Mouse (Mus musculus) inflammation-experienced regulatory T-cells, adult 6 months (primary cell): ENCODE measurements around the gene Fam168a. TPM values are rescaled to one million over a fixed set of nuclear protein-coding genes. Genes with fewer than 3 reads are reported as not detected.

Experiments used
- ATAC-seq: one replicate; pipeline ENCODE4 v1.8.0; 2017
- polyA plus RNA-seq, 3 experiments: library from polyadenylated mRNA; unstranded; fragments of 100-300 nt; shearing (Covaris generic); gene quantifications; one replicate each; pipeline ENCODE4 v1.2.1; 2017

Fam168a gene
- polyA plus RNA-seq, 3 experiments from 2014 or later: 13.4 to 35.3 (median 26.6) TPM

DNA sequence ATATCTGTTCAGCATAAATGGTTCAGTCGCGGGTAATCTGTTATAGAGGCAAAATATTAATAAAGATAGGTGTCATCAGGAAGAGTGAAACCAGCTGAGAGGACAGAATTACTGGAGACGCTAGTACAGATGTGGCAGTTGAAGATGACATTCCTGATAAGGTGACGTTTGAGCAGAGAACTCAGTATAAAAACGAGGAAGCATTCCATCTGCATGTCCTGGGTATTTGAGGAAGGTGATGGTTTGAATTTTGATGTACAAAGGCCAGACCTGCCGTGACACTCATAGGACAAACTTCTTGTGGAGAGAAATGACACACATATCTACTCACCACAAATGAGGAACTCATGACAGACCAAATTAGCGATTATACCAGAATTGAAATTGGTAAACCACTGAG is 73.8 kb downstream of the Fam168a start:
- no peak for ATAC-seq

DNA sequence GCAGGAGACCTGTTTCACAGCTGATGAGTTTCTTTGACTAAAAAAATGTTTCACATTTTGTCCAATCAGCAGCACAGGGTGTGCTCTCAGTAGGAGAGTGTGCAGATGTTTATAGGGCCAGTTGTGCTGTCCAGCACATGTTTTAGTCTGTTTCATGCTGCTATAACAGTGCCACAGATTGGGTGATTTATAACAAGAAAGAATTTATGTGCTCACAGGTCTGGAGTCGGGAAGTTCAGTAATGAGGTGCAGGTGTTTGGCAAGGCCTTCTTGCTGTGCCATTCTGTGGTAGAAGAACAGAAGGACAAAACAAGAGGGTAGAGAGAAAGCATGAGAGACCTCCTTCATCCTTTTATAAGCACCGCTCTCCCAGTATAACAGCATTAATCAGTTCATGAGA is 78.2 kb downstream of the Fam168a start:
- ATAC-seq: no peak

DNA sequence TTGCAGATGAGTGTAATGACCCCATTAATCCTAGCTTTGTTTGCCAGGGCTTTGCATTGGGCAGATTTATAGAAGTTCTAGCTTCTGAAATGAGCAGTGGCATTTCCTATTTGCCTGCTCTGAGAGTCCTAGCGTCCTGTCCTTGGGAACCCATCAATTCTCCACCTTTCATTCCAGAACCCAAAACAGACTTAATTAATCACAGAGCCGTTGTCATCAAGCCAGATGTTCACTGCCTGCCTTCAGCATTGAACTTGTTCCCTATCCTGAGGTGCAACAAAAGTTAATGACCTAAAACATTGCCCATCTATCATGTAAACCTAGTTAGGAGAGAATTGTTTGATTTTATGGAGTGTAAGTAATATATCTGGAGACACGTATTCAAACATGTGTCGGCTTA is 79.0 kb downstream of the Fam168a start:
- ATAC-seq: no peak

DNA sequence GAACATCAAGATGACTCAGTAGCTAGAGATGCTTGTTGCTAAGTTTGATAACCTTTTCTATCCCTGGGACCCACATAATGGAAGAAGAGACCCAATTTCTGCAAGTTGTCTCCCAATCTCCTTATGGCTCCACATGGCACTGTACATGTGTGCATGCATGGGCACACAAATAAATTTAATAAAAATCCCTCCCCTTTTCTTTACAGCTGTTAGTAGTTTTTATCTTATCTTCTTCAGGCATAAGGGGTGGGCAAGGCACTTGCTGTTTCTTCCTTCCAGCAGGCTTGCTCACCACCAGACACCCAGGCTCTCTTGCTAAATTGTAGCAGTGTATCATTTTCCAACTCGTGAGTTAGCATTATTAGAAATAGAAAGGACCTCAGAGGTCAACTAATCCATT is 79.6 kb downstream of the Fam168a start:
- no peak for ATAC-seq

DNA sequence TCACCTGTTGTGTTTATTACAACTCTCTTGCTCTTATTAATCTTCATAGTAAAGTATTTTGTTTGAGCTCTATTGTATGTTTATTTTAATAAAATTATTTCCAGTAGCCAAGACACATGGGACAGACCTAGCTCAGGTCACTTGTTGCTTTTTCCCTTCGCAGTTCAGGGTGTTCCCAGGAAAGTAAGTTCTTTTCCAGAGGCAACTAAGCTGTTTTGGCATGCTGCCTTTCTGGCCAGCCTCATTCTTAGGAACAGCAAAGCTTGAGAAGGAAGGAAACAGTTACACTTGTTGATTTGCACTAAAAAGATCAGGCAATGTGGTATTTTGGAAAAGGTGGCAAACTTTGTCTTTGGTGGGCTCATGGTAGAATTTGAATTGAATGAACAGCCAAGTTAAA is 81.9 kb downstream of the Fam168a start:
- ATAC-seq: no peak

DNA sequence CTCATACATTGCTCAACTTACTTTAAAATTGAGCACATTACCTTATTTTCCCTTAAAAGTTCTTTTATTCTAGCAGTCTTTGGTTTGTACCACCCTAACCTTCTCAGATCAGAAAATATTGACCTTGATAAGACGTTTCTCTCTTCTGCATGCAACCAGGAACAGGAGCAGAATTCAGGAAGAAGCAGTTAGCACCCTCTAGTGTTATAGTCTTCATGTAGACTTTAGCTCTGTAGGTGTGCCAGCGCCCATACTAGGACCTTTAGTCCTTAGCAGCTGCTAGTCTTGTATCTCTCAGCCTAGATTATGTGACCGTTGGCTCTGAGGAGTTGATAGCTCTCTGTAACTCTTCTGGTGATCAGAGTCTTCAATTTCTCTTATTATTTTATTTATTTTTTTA is 92.4 kb downstream of the Fam168a start:
- no peak for ATAC-seq

DNA sequence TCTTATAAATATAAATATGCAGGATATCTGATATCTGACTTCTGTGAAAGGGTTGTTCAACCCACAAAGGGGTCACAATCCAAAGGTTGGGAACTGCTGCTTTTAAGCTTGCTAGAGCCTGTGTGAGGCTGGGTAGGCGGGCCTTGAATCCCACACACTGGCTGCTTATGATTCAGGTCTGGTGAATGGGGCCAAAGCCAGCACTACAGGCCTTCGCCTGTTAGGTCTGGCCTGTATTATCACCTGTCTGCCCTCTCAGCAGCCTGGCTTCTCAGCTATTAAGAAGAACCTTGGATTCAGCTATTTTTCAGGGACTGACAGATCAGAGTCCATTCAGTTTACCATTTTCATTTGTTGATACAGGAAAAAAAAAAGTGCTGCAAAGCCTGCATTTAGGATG is 99.0 kb downstream of the Fam168a start:
- no peak for ATAC-seq

DNA sequence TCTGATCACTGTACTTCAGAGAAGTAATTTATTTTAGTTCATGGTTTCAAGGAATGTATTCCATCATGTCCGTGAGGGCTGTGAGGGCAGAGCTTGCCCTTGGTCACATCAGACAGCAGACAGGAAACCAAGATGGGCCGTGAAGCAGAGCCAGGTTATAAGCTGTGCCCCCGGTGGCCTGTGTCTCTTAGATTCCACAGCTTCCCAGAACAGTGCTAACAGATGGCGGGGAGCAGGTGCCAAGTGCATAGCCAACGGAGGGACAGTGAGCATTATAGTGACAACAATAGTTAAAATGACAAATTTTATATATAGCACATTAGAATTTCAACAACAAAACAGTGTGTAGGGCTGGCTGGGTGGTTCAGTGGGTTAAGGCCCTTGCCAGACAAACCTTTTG is 105.5 kb downstream of the Fam168a start:
- no peak for ATAC-seq

DNA sequence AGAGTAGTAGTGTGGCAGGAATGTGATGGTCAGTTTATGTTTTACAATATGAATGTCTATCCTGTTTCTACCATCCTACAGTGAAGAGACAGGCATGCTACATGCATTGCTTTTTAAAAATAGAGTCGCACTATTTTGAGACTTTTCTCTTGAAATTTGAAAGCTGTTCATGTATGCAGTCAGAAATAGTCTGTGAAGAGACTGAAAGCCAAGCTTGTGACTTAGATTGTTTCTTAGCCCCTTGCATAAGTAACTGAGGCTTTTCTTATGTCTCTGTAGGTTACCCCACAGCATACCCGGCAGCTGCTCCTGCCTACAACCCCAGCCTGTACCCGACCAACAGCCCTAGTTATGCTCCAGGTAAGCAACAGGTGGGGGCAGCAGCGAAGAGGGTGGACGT is 106.2 kb downstream of the Fam168a start:
- ATAC-seq: no peak

DNA sequence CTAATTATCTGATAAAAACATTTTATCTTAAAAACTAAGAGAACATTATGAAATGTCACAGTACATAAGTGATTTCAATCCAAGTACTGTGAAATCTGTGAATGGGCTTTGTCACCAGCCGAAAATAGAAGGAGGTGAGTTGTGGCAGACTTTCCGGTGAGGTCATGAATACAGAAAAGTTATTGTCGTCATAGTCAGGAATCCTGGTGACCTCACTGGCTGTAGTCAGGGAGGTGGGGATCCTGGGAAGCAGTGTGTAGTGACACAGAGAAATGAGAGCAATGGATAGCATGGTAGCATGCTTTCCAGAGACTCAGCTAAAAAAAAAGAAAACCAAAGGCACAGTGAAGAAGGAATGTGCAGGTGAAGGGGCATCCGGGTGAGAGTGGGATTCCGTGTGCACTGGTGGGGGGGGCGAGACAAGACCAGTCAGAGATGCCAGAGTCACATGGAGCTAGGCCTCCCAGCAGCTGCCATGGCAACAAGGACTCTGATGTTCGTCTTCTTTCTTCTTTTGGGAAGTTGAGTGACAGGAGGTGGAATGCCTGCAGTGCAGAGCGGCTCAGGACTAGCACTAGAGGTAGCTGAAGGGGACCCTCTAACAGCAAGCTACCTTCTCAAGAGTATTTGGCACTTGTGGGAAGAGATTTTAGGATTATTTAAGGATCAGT is 109.6 kb downstream of the Fam168a start:
- ATAC-seq: no peak

DNA sequence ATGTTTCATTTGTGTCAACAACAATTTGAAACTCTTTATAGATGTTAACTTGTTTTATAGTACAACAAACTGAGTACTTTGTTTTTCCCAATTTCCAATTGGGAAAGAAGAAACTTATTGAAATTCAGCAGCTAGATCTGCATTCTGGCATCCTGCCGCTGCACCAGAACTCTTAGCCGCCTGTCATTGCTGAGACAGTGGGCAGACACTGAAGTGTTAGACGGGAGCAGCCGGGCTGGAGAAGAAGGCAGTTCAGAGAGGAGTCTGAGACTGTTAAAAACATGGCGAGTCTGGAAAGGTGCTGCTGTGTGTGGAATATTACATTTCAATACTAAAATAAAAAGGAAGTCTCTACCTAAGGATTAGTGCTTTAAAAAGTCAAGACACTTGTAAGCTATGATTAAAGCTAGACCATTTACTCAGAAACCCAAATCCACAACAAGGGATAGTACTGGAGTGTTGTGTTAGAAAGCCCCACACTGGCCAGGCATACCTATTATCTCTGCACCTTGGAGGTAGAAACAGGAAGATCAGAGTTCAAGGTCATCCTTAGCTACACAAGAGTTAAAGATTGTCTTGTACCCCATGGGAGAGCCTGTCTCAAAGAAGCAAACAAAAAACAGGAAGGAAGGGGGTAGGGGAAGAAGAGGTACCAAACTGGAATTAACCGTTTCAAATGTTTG is 110.5 kb downstream of the Fam168a start:
- ATAC-seq: no peak

DNA sequence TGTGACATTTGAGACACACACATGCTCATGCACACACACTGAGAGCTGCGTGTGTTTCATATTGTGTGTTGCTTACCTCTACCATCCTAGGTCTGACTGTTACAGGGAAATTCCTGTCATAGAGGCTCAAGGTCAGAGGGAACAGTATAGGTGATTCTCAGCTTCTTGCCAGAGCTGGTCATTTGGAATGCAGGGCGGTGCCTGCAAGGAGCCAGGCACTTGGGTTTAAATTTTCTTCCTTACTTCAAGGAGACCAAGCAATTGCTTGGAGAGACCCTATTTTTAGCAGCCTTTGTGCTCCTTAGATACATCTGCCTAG is 111.0 kb downstream of the Fam168a start:
- no peak for ATAC-seq

DNA sequence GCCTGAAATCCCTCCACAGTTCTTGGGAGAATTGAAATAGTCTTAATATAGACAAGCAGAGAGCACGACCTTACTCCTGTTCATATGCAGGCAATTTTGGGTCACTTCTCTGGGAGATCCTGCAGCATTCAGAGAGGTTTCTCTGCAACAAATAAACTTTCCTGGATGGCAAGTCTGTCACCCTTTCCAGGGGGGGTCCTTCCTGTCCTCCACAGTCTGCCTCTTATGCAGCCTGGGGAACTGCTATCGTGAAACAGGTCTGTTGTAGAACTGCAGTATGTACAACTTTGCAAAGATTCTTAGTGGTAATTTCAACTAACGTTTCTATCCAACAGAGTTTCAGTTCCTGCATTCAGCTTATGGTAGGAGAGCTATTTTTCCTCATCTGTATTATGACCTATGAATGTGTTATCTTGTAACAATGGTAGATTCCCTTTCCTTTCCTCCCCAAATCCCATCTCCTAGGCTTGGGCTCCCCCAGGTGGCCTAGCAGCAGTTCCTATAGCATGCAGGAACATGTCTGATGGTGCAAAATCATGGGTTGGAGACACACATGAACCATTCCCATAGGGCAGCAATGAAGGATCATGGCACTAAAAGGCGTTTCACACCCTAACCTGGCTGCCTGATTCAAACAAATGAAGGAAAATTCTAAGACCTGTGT is 112.1 kb downstream of the Fam168a start:
- ATAC-seq: no peak

DNA sequence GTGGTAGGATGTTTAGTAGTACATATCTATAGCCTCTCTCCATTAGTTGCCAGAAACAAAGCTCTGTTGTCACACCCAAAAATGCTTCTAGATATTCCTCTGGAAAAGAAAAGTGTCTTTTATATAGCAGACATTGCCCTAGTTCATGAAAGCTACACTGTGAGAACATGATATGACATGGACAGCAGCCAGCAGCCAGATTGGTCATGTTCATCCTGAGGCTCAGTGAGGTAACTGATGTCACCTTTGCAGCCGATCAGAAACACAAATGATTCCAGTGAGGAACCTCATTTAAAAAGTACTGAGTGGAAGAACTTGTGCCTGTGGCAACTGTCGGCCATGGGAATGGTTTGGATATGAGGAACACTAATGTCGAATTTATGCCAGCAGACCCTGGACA is 118.2 kb downstream of the Fam168a start:
- no peak for ATAC-seq

DNA sequence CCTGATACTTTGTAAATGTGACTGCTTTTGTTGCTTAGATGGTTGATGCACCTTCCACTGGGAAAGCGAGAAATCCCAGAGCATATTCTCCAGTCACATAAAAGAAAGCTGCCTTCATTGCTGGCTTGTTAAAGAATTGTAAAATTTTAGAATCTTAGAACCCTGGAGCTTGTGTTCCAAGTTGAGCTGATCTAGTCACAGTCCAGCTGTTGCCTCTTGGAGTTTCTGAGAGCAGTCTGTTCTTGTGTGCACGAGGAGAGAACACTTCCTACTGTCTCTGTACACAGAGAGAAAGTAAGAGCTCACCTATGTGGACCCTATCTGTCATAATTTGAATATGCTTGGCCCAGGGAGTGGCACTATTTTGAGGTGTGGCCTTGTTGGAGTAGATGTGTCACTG is 122.1 kb downstream of the Fam168a start:
- ATAC-seq: no peak

DNA sequence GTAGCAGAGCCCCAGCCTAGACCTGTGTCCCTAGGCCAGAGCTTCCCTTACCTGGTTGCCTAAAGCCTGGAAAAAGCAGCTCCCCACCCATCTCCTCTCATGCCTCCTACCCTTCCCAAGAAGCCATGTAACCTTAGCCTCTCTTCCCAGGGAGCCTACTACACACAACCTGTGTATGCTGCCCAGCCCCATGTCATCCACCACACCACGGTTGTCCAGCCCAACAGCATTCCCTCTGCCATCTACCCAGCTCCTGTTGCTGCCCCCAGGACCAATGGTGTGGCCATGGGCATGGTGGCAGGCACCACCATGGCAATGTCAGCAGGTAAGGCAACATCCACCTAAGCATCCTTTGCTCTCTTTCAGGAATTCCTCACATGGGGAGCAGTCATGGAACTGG is 127.4 kb downstream of the Fam168a start:
- no peak for ATAC-seq

DNA sequence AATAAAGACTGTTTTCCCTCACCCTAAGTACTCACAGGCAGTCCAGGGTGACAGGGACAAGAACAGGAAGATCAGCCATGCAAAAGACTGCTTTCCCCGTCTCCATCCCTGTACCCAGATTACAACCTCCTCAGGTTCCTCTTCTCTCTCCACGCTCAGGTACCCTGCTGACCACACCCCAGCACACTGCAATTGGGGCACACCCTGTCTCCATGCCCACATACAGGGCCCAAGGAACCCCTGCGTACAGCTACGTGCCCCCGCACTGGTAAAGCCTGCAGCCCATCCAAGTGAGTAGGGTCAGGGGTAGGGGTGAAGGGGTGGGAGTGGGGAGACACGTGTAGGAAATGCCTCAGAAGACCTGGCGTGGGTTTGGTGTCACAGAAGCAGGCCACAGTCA is 128.7 kb downstream of the Fam168a start:
- ATAC-seq: no peak

DNA sequence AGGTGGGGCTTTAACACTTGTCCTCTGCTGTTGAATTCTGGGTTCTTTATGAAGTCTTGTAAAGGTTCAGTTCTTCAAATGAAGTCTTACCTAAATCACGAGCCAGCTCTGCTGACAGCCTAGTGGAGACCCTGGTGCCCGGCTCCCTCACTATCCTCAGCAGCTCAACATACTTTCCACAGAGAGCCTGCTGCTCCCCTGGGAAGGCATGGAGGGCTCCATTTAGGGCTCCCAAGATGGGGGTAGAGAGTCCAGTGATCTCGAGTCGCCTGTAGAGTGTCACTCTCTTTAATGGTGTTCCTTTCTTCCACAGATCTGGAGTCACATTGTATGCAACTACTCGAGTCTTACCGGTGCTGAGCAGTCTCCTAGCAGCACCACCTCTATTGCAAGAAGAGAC is 129.3 kb downstream of the Fam168a start:
- no peak for ATAC-seq

DNA sequence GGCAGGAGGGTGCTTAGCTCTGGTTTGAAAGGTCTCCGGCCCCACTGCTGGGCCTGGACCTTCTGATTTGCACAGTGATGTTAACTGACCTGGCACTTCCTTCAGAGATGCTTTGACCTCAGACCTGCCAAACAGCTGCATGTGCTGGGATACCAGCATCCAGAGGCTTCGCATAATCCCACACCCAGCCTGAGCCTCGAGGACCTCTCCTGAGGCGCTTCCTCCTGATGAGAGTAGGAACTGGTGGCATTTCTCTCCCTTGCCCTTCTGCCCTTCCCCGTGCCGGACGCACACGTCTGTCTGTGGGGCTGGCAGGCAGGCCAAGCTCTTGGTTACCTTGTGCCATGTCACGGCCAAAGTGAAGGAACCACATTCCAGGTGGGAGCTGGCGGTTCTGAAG is 130.2 kb downstream of the Fam168a start:
- ATAC-seq: no peak

DNA sequence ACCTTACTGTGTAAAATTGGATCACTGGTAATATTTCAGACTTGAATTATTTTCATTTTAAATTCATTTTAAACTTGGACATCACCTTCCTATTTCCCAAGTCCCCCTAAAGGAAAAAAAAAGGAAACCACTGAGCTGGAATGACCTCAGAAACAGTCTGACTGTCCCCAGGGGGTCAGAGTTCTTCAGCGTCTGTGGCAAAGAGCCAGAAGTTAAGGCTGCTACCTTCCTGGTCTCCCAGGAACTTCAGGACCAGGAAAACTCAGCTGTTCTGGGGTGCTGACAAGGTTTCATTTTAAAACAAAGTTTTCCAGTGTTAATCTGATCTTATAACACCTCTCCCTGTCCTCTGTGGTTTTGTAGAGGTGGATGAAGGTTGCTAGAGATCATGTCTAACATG is 131.3 kb downstream of the Fam168a start:
- no peak for ATAC-seq

DNA sequence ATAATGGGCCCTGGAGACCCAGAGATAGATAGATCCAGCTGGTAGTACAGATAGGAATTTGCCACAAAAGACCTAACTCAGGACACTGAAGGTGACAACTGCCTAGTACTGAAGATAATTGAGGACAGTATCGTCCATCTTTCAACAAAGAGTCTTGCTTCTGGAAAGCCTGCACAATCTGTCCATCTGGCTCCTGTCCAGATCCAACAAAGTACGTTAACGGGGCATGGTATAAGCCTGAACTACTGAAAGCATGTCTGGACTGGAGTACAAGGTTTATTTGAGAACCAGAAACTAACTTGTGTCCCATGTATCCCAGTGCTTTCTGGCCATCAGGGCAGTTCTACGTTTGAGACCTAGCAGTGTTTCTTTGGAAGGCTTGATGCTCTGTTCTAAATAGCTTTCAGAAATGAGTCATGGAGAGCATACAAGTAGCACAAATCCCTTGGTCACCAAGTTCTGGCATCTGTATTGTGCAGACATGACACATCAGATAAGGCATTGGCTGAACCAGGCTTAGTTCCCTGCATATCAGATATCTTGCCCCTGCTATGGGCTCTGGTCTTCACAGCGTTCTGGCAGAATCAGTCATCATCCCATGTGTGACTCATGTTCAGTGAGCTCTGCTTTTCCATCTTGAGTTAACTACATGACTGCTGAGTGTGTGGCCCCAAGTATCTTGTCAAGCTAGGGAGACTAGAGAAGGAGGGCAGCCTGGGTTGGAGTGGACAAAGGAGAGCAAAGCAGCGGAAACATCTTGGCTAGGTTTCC is 133.4 kb downstream of the Fam168a start:
- ATAC-seq: no peak

DNA sequence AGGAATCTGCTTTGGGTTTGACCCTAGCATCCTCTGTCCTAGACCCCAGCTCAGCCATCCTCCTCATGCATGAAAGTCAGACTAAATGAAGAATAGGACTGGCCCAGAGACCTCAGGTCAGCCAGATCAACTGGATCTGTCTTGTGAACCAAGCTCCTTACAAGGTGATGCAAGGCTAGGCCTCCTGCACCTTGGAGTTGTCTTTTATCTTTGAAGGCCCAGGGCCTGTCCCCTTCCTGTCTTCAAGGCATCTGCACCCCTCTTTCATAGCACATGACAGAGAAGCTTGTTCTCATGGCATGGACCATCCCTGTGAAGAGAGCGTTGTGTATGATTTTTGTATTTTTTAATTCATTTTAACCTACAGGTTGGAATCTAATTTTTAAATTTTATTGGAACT is 134.5 kb downstream of the Fam168a start:
- ATAC-seq: no peak

DNA sequence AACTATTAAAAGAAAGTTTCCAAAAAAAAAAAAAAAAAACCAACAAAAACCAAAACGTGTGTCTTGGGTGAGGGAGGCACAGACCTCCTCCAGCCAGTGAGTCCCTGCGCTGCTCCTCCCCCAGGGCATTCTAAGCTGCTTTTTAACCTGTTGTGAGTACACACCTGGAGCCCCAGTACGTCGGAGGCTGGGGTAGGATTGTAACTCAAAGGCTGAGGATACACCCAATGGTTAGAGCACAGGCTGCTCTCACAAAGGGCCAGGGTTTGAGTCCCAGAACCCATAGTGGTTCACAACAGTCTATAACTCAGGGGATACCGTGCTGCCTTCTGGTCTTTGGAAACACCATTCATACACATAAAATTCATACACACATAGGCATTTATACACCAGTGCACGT is 135.2 kb downstream of the Fam168a start:
- ATAC-seq: no peak

DNA sequence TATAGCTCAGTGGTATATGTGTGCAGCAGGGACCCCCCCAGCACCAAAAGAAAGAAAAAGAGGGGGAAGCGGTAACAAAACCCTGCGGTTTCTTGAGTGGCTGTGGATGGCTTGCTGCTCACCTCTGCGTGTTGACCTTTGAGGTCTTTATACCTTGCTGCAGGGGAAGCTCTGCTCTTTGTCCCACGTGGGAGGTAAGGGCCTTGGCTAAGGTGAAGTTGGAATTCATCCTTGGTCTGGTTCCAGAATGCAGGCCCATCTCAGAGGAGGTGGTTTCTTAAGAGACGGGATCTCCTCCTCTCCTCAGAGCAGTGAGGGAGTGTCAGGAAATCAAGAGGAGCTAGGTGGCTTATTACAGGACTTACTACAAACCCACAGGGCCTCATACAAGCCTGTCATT is 135.7 kb downstream of the Fam168a start:
- no peak for ATAC-seq
